Mouse (Mus musculus): Measurements from ENCODE around the gene Mrpl21.

DNA sequence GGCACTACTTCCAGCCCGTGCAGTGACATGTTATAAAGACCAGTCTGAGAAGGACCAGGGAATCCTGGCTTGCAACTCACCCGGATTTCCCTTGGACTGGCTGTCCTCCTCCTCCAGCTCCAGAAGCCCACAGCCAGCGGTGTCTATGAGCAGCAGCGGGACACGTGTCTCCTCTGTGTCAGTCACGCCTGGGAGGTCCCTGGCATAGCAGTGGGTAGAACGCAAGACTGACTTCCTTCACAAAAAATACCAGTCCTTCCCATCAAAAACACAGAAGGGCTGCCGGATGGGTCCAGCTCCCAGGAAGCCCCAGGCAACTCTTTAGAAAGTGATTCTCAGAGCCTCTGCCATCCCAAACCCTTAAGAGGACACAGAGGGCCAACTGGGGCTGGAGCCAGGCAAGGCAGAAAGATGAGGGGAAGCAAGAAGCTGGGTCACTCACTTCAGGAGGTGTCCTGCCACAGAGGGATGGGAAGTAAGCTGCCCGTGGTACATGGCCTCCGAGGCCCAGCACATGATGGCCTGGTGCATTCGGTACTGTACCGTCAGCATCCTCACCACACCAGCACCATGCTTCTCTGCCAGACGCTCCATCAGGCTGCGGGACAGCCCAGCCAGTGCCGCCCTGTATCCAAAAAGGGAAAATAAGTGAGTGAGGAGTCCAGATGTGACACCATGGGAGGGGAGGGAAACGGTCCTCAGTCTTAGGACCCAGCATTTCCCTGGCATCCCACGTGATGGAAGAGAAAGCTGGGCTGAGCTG lies 14.3 kb upstream of the Mrpl21 start:
- TF ChIP-seq POLR2AphosphoS2 (IDR thresholded peaks at IDR 0.05; ENCODE audit: insufficient read length, low read depth) (no peak), POLR2A (IDR thresholded peaks at IDR 0.05; ENCODE audit: insufficient read length, low read depth) (no peak), USF1 (IDR thresholded peaks at IDR 0.05; ENCODE audit: low read depth) (no peak), TCF3 (IDR thresholded peaks at IDR 0.05; ENCODE audit: insufficient read length, low read depth) (no peak), MAX (IDR thresholded peaks at IDR 0.05; ENCODE audit: low read depth) (no peak), MYOG (IDR thresholded peaks at IDR 0.05; ENCODE audit: control insufficient read depth in 1 of 3, insufficient read depth in 1 of 3, insufficient read length in 2 of 3, low read depth in 2 of 3) (no peak), TCF12 (IDR thresholded peaks at IDR 0.05; ENCODE audit: insufficient read depth, poor library complexity, severe bottlenecking) (no peak), E2F4 (IDR thresholded peaks at IDR 0.05; ENCODE audit: insufficient read depth) (no peak), CEBPB (IDR thresholded peaks at IDR 0.05; ENCODE audit: insufficient read depth, poor library complexity, severe bottlenecking) (no peak), REST (IDR thresholded peaks at IDR 0.05; ENCODE audit: insufficient read depth, insufficient read length) (no peak), MYOD1 (IDR thresholded peaks at IDR 0.05; ENCODE audit: control insufficient read depth in 1 of 3, insufficient read length in 2 of 3, low read depth in 2 of 3) (no peak)
